Mouse (Mus musculus): ENCODE results near the gene Tnfrsf13c.

Tnfrsf13c gene

GRCm38 (mm10) chr15:82230098-82230611, 6.0 kb upstream of the Tnfrsf13c start:
- DNase-seq (ENCODE audit: inconsistent age in 2 of 2, low spot score in 1 of 2): no peak

- DNase-seq (ENCODE audit: inconsistent age in 2 of 2, low spot score in 1 of 2): no peak
Observed at GRCm38 (mm10) chr15:82229542-82230045, 5.4 kb upstream of the Tnfrsf13c start.

DNA sequence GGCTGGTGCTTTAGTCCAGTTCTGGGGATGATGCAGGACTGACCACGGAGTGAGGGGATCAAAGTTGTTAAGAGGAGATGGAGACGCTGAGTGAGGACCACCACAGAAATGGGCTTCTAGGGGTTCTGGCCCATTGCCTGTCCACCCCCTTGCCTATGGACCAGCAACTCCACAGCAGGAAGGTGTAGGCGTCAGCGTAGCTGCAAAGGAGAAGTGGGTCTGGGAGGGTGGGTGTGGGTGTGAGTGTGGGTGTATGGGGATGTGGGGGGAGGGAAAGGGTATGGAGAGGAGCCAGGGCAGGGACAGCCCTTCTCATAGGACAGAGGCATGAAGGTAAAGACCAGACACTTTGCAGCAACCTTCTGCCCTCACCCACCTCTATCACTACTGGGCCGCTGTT, 1.6 kb upstream of the Tnfrsf13c start:
- no peak for DNase-seq (ENCODE audit: inconsistent age in 2 of 2, low spot score in 1 of 2)

DNA sequence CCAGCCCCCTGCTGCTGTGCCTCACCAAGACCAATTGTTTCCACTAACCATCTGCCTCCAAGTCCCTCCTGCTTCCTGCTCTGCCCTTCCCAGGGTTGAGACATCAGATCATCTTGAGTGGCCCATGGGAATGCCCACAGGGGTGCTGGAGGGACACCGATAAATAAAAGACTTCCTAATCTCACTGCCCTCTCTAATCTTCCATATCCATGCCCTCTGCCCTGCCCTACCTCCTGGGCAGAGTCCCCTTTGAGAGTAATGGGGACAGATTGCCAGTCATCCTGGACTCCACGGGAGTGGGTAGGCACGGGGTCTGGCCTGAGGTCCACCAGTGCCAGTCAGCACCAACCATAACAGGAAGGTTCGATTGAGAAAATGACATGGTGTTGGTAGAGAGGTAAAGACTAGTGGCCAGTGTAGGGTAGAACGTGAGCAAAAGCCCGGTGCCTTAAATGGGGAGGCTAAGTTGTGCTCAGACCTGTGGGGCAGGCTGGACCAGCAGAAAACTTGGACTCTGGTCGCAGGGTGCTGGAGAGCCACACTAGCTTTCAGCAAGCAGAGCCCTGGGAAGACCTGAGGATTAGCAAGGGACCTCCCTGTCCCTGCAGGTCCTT, 540 bp upstream of the Tnfrsf13c start:
- DNase-seq (ENCODE audit: inconsistent age in 2 of 2, low spot score in 1 of 2): no peak

- DNase-seq (ENCODE audit: inconsistent age in 2 of 2, low spot score in 1 of 2): no peak
Observed at GRCm38 (mm10) chr15:82223251-82223650, 918 bp downstream of the Tnfrsf13c start.

DNA sequence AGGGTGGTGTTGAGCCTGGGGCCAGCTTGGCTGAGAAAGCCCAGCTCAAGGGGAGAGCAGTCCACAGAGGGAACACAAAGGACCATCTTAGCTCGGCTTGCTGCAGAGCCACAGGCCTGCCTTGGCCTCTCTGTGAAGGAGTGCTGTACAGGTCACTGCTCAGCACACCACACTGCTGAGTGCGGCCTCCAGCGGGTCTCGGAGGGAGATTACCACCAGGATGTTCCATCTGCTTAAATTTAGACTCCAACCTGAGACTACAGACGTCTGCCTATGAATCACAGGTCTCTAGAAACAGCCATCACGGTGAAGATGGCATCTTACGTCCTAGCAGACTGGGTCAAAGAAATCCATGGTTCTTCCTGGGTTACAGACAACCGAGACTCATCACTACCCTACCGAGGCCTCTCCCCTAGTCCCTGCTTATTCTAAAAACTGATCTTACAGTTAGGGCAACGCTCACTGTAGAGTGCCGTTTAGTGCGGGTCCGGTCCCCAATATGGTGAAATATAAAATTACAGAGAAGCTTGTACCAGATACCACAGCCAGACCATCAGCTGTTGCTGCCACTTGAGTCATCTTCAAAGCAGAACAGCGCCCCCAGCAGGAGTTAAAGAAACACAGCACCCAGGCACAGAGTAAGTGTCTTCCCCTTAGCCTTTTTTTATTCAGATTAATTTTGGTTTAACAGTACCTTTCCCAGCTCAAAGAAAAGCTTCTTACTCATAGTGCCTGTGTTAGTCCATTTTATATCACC, 2.9 kb downstream of the Tnfrsf13c start:
- DNase-seq (ENCODE audit: inconsistent age in 2 of 2, low spot score in 1 of 2): no peak

- DNase-seq (ENCODE audit: inconsistent age in 2 of 2, low spot score in 1 of 2): no peak
Observed at GRCm38 (mm10) chr15:82220003-82220675, 4.0 kb downstream of the Tnfrsf13c start.

- DNase-seq (ENCODE audit: inconsistent age in 2 of 2, low spot score in 1 of 2): no peak
Observed at GRCm38 (mm10) chr15:82218778-82219666, 5.1 kb downstream of the Tnfrsf13c start.

DNA sequence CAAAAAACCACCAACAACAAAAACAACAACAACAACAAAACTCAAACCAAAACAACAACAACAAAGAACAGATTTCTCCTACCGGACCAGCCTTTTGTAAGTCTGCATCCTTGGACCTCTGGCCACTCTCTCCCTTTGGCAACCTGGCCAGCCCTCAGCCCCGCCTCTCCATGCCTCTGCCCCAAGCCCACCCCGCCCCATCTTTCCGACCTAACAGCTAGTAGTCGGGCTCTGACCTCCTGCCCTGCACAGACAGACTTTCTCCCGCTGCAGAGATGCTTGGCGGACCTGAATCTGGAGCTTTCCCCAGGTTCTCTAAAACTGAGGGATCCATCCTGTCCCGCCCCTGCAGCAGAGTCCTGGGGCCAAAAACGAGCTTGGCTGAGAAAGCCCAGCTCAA, 6.2 kb downstream of the Tnfrsf13c start:
- no peak for DNase-seq (ENCODE audit: inconsistent age in 2 of 2, low spot score in 1 of 2)

- DNase-seq (ENCODE audit: inconsistent age in 2 of 2, low spot score in 1 of 2): no peak
Observed at GRCm38 (mm10) chr15:82217039-82217438, 7.1 kb downstream of the Tnfrsf13c start.

GRCm38 (mm10) chr15:82216142-82216827, 7.9 kb downstream of the Tnfrsf13c start:
- DNase-seq (ENCODE audit: inconsistent age in 2 of 2, low spot score in 1 of 2): no peak

DNA sequence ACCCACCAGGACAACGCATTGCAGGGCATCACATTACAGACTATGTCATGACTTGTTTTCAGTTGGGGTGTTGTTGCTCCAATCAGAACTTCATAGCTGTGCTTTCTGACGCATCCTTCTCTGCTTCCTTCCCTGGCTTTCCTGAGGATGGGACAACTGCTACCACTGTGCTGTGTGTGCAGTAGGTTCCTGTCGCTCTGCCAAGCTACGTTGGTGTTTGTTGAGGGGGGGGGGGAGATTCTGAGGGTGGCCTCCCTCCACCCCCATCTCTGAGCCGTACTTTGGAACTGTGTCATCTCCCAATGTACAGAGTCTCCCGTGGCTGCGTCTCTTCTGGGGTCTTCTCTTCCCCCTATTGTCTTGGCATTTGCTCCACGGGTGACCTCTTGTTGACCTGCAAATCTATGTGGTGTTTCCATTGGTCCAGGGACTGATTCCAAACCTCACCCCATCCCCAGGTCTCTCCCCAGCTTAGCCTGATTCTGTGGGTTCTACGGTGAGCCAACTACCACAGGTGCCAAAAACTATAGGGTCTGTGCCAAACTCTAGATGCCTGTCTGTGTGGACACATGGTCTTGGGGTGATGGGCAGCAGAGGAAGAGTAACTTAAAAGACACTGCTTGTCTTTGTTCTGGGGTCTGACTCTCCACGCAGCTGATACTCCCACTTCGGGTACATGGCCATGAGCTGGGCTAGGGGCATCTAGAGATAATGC, 8.7 kb downstream of the Tnfrsf13c start:
- DNase-seq (ENCODE audit: inconsistent age in 2 of 2, low spot score in 1 of 2): no peak

GRCm38 (mm10) chr15:82213222-82213621, 10.9 kb downstream of the Tnfrsf13c start:
- no peak for DNase-seq (ENCODE audit: inconsistent age in 2 of 2, low spot score in 1 of 2)

GRCm38 (mm10) chr15:82212752-82213063, 11.5 kb downstream of the Tnfrsf13c start, which contains the start of gene Shisa8:
TSS of gene Shisa8 (minus strand) at chr15:82212815.
- no peak for DNase-seq (ENCODE audit: inconsistent age in 2 of 2, low spot score in 1 of 2)

DNA sequence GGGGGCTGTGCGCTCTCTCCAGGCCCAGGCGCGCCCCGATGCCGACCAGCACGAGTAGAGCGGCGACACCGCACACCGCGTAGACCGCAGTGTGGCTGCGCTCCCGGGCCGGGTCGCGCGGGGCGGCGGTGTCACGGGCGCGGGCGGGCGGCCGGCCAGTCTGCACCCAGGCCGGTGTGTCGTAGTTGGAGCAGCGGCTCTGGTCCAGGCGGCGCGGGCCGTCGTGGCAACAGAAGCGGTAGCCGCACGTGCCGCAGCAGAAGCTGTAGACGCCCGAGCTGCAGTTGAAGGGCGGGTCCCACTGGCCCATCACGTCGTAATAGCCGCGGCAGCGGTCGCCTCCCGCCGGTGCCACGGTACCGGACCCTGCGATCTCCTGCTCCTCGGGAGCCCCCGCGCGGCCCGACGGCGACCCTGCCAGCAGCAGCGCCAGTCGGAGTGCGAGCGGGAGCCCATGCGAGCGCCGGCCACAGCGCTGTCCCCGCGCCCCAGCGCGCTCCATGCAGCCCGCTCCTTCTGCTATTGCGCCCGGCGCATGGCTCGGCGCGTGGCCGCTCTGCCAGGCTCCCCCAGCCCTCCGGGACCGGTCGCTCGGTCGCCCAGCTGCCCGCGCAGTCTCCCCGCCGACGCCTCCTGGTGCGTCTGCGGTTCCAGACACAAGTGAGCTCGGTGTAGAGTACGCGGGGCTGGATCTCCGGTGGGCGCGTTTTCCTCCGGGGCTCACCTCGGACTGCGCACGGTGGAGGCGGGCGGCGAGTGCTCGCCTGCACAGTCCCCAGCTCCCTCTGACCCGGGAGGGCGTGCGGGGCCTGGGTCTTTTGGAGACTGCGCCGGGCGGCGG, 12.0 kb downstream of the Tnfrsf13c start:
- DNase-seq (ENCODE audit: inconsistent age in 2 of 2, low spot score in 1 of 2): peak in 1 of 2 experiments; percentile 55

GRCm38 (mm10) chr15:82211281-82211680, 12.9 kb downstream of the Tnfrsf13c start:
- DNase-seq (ENCODE audit: inconsistent age in 2 of 2, low spot score in 1 of 2): no peak

GRCm38 (mm10) chr15:82210801-82211200, 13.4 kb downstream of the Tnfrsf13c start:
- DNase-seq (ENCODE audit: inconsistent age in 2 of 2, low spot score in 1 of 2): no peak

DNA sequence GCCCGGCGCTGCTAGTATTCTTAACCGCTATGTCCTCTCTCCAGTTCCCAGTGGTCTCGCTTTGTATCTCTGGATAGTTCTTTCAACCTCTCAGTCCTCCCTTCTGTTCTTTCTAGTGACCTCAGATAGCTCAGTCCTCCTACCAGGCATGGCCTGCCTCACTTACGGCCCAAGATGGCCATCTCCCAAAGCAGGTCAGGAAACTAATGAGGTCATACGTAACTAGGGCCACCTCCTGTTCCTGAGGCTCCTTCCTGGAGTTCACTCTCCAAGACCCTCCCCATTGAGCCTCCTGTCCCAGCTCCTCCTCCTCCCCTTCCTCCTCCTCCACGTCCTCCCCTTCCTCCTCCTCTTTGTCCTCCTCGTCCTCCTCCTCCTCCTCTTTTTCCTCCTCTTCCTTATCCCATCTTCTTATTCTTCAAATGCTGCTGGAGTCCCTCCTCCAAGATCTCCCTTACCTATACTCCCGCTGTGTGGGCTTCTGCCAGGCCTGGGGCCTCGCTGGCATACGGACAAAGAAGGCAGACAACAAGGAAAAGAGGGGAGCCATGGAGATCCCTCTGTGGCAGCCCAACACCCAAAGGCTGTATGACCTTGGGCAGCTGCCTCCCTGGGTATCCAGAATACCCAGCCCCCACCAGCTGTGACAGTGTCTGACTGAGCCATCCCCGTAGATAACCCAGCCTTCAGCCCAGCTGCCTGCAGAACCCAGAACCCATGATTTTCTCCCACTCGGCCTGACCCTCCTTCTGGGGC, 14.7 kb downstream of the Tnfrsf13c start:
- DNase-seq (ENCODE audit: inconsistent age in 2 of 2, low spot score in 1 of 2): no peak
